Mouse (Mus musculus) liver, adult 2 months (tissue): ENCODE results near the gene Bbx. TPM values are rescaled to one million over a fixed set of nuclear protein-coding genes. Genes with fewer than 3 reads are reported as not detected.

Experiments used
- DNase-seq: peaks from one replicate; pipeline ENCODE4 v3.0.0-alpha.2; 2011; ENCODE audit warnings: low read depth, low spot score; ENCODE audit errors: extremely low read depth
- H3K27ac ChIP-seq: fragments of 200-500 bp; replicated peaks from 2 replicates; pipeline ENCODE4 v1.5.1; 2012; ENCODE audit warnings: low read depth, mild to moderate bottlenecking, control low read depth, inconsistent platforms, low read length; ENCODE audit not compliant: insufficient read depth
- H3K27me3 ChIP-seq: fragments of 200-500 bp; 2 replicates; pipeline ENCODE4 v1.6.1; 2012; ENCODE audit warnings: mild to moderate bottlenecking, moderate library complexity, low read length, inconsistent platforms; ENCODE audit not compliant: control insufficient read depth, insufficient read depth
- H3K36me3 ChIP-seq: fragments of 200-500 bp; 2 replicates; pipeline ENCODE4 v1.6.1; 2012; ENCODE audit warnings: low read length, inconsistent platforms; ENCODE audit not compliant: control insufficient read depth, insufficient read depth
- H3K4me1 ChIP-seq: fragments of 200-500 bp; 2 replicates; pipeline ENCODE4 v1.6.1; 2011; ENCODE audit warnings: low read length; ENCODE audit not compliant: control insufficient read depth, insufficient read depth
- H3K4me3 ChIP-seq: fragments of 200-500 bp; 2 replicates; pipeline ENCODE4 v1.5.1; 2011; ENCODE audit warnings: low read depth, mild to moderate bottlenecking, control low read depth, low read length, moderate library complexity; ENCODE audit not compliant: insufficient read depth
- H3K79me2 ChIP-seq: fragments of 200-500 bp; 2 replicates; pipeline ENCODE4 v1.6.1; 2012; ENCODE audit warnings: inconsistent platforms, mild to moderate bottlenecking, low read length, moderate library complexity; ENCODE audit not compliant: control insufficient read depth, insufficient read depth
- H3K9ac ChIP-seq: fragments of 200-500 bp; 2 replicates; pipeline ENCODE4 v1.6.1; 2012; ENCODE audit warnings: low read depth, mild to moderate bottlenecking, control low read depth, inconsistent platforms, low read length
- CTCF ChIP-seq: fragments of 200-500 bp; IDR thresholded peaks from 2 replicates; pipeline ENCODE4 v1.5.1; 2011; ENCODE audit warnings: low read depth, low read length, control low read depth
- POLR2A ChIP-seq: fragments of 200-500 bp; IDR thresholded peaks from 2 replicates; pipeline ENCODE4 v1.6.1; 2011; ENCODE audit warnings: low read length, control low read depth; ENCODE audit not compliant: insufficient read depth; ENCODE audit errors: extremely low read depth
- whole genome bisulfite sequencing: fragments of 180-500 bp; shearing (Covaris S2); methylation state at CpG from one replicate; pipeline ENCODE4 v1.1.7; 2018; 5-methylcytosine and 5-hydroxymethylcytosine counted together
- polyA plus RNA-seq: library from polyadenylated mRNA; depleted of rRNA; stranded (reverse); fragments of >200 nt; gene quantifications from 2 replicates; pipeline ENCODE4 v1.2.3, GENCODE M21; 2012; rRNA removed
- total RNA-seq: library from RNA; depleted of rRNA; stranded (reverse); fragments of >200 nt; gene quantifications from 2 replicates; pipeline ENCODE4 v1.2.3, GENCODE M21; 2014; rRNA removed

Gene Bbx
- total and polyA plus RNA-seq, 2 experiments, result 2.0 to 9.7 TPM

- H3K79me2 ChIP-seq, result no peaks in the 10 kb centered on the region
- TF ChIP-seq POLR2A, result no peak
- no peak for TF ChIP-seq CTCF
- no peaks in the 10 kb centered on the region for H3K4me1 ChIP-seq
- WGBS, result 92% methylated on average over 11 of the region's 11 CpGs
- H3K27ac ChIP-seq, result no peak overlapping the region
- no peaks in the 10 kb centered on the region for H3K27me3 ChIP-seq
- no peak for DNase-seq
- H3K4me3 ChIP-seq, result no peak overlapping the region
- H3K36me3 ChIP-seq, result no peaks in the 10 kb centered on the region
- H3K9ac ChIP-seq, result no peak overlapping the region
Measured at GRCm38 (mm10) chr16:50160418-50161271, 271.5 kb downstream of the Bbx start.

GRCm38 (mm10) chr16:50158546-50158945 is 273.6 kb downstream of the Bbx start:
- Histone ChIP-seq H3K4me1 (no peaks in the 10 kb centered on the region), H3K27ac (no peak overlapping the region), H3K79me2 (no peaks in the 10 kb centered on the region), H3K9ac (no peak overlapping the region), H3K36me3 (no peaks in the 10 kb centered on the region), H3K4me3 (no peak overlapping the region), H3K27me3 (no peaks in the 10 kb centered on the region)
- WGBS, result 93% methylated on average over 5 of the region's 5 CpGs
- DNase-seq, result no peak
- no peak for TF ChIP-seq CTCF
- no peak for TF ChIP-seq POLR2A

- no peak for DNase-seq
- 91% methylated on average over 4 of the region's 4 CpGs for WGBS
- H3K27ac ChIP-seq, result no peak overlapping the region
- TF ChIP-seq CTCF (no peak), POLR2A (no peak)
- H3K27me3 ChIP-seq, result no peaks in the 10 kb centered on the region
- no peaks in the 10 kb centered on the region for H3K79me2 ChIP-seq
- H3K4me1 ChIP-seq, result no peaks in the 10 kb centered on the region
- no peaks in the 10 kb centered on the region for H3K36me3 ChIP-seq
- no peak overlapping the region for H3K4me3 ChIP-seq
- no peak overlapping the region for H3K9ac ChIP-seq
Measured at GRCm38 (mm10) chr16:50149606-50150005, 282.6 kb downstream of the Bbx start.

- Histone ChIP-seq H3K79me2 (no peaks in the 10 kb centered on the region), H3K4me3 (no peak overlapping the region), H3K36me3 (no peaks in the 10 kb centered on the region), H3K9ac (no peak overlapping the region), H3K27ac (no peak overlapping the region), H3K27me3 (no peaks in the 10 kb centered on the region), H3K4me1 (no peaks in the 10 kb centered on the region)
- no peak for DNase-seq
- TF ChIP-seq POLR2A (no peak), CTCF (no peak)
- WGBS, result 88% methylated on average over 2 of the region's 2 CpGs
Measured at GRCm38 (mm10) chr16:50147900-50148299, 284.3 kb downstream of the Bbx start.

Other genes starting within 250 kb of the Bbx start
- gene Ccdc54, start 158.8 kb upstream of the Bbx start, total RNA-seq, result not detected in 2 replicates
- not detected in 2 replicates for gene Ccdc54, start 158.8 kb upstream of the Bbx start, polyA plus RNA-seq